Mouse (Mus musculus) megakaryocyte, embryonic 14.5 days (primary cell): Measurements from ENCODE around the gene Pitpnc1.

Source experiments
- FLI1 ChIP-seq: IDR thresholded peaks from 2 replicates; pipeline ENCODE4 v1.6.1; 2012; ENCODE audit warnings: low read length, inconsistent platforms, mixed read lengths
- GATA1 ChIP-seq: IDR thresholded peaks from 3 replicates; pipeline ENCODE4 v1.6.1; 2012; ENCODE audit warnings: mixed read lengths, low read length, inconsistent platforms, borderline replicate concordance

DNA sequence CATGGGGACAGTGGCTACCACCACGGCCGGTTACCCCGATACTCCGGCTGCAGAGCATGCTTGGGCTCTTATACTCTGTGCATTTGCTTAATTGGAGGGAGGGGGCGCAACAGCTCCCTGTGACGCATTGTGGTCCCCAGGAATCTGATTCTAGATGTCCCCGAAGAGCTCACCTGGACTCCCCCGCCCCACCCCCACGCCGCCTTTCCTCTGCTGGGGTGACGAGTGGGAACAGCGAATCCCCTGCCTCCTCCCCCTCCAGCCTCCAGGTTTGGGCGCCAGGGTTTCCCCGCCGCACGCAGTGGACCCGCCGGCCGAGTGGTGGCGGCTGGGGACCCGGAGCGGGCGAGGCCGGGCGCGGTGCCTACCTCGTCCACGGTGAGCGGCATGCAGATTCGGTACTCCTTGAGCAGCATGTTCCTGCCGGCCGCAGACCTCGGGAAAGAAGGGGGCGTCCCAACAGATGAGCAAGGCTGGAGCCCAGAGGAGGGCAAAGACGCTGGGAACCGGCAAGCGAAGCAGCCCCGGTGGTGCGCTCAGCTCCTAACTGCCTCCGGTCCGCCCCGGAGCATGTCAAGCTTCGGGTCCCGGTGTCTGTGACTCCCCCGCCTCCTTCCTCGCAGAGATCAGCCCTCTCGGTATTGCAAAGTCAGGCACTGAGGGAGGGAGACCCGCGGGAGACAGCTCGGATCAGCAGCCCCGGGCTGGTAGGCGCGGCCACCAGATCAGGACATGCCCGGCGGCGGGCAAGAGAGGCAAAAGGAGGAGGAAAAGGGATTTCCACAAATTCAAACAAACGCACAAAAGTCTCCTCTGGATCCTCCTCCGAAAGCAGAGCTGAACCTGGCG is 752 bp downstream of the Pitpnc1 start:
- no peak for TF ChIP-seq GATA1
- TF ChIP-seq FLI1 = no peak
